Comparison of ENCODE assay signal across 17 mouse cellular contexts in genomic region chr5:139553446-139554273, GRCm38 (mm10). TPM values are rescaled to one million over a fixed set of nuclear protein-coding genes. Genes with fewer than 3 reads are reported as not detected.
A peak's percentile ranks its signal among the peaks of the same experiment; 100 is the strongest.
DNase-seq lines count a peak whose midpoint lies in the region; ATAC-seq and TF ChIP-seq lines count a peak whose summit lies in the region.
"Had no signal": no experiment of that assay in that cellular context is flagged by ENCODE, and none has a peak within 500 bp of the region (broad histone marks: within the 10 kb centered on the region; RNA-seq: fewer than 3 reads in every experiment).

No protein-coding gene starts in this region.

- 0 out of 2 replicates have a peak overlapping the region, but pooled peaks have one; percentile 3 for H3K4me2 ChIP-seq in neural tube, embryonic 11.5 days (ENCODE audit: low read depth)
- no peak overlapping the region for H3K4me2 ChIP-seq in midbrain, embryonic 11.5 days
- H3K4me2 ChIP-seq: liver, embryonic 15.5 days had no signal

- peak; percentile 52 to 56 for DNase-seq in cerebellum, postnatal 14 days
- peak; percentile 49 for DNase-seq in neural tube, embryonic 11.5 days (ENCODE audit: low spot score)
- no peak for DNase-seq in neural tube, embryonic 10.5 days (ENCODE audit: extremely low spot score, low spot score)
- peak; percentile 94 for DNase-seq in midbrain, embryonic 11.5 days (ENCODE audit: low spot score, missing footprints)
- no peak for DNase-seq in urinary bladder, postnatal 10 days (ENCODE audit: low spot score)
- DNase-seq in gastrocnemius, adult 18-20 months (ENCODE audit: low spot score): no peak
- DNase-seq in lung, adult 2 months: no peak
- DNase-seq: adrenal gland, postnatal 25 days; B cell, adult 2 months; heart, postnatal 10 days; kidney, postnatal 14 days had no signal

- 2% methylated on average over 28 of the region's 29 CpGs for WGBS in neural tube, embryonic 11.5 days
- WGBS in midbrain, embryonic 11.5 days: 4% methylated on average over 28 of the region's 29 CpGs
- WGBS in lung, adult 2 months: 6% methylated on average over 29 of the region's 29 CpGs

- TF ChIP-seq POLR2A in lung, adult 2 months (IDR thresholded peaks at IDR 0.05; ENCODE audit: borderline replicate concordance, extremely low read depth, low read depth, low read length): no peak

- H3K9me3 ChIP-seq in neural tube, embryonic 11.5 days (ENCODE audit: control insufficient read depth, low read length): no peaks in the 10 kb centered on the region
- H3K9me3 ChIP-seq in midbrain, embryonic 11.5 days (ENCODE audit: control insufficient read depth, low read length): no peaks in the 10 kb centered on the region
- H3K9me3 ChIP-seq: liver, embryonic 15.5 days had no signal

- peaks cover 93% of the 10 kb centered on the region for H3K27me3 ChIP-seq in neural tube, embryonic 11.5 days (ENCODE audit: control insufficient read depth, insufficient read depth, low read length)
- H3K27me3 ChIP-seq in midbrain, embryonic 11.5 days (ENCODE audit: control insufficient read depth, insufficient read depth, low read length): peaks cover 93% of the 10 kb centered on the region

- no peak overlapping the region for H3K4me3 ChIP-seq in neural tube, embryonic 11.5 days (ENCODE audit: low read depth, low read length)
- no peak overlapping the region for H3K4me3 ChIP-seq in midbrain, embryonic 11.5 days (ENCODE audit: low read depth, low read length)
- no peak overlapping the region for H3K4me3 ChIP-seq in lung, adult 2 months (replicated peaks; ENCODE audit: extremely low read depth, low read depth, low read length)
- H3K4me3 ChIP-seq: liver, embryonic 15.5 days had no signal

- H3K36me3 ChIP-seq in neural tube, embryonic 11.5 days (ENCODE audit: control insufficient read depth, insufficient read depth, low read length): no peaks in the 10 kb centered on the region
- H3K36me3 ChIP-seq in midbrain, embryonic 11.5 days (ENCODE audit: control insufficient read depth, insufficient read depth, low read length): no peaks in the 10 kb centered on the region
- H3K36me3 ChIP-seq: liver, embryonic 15.5 days had no signal

- 0 out of 2 replicates have a peak overlapping the region, but pooled peaks have one; percentile 14 for H3K27ac ChIP-seq in neural tube, embryonic 11.5 days (ENCODE audit: low read depth, low read length)
- peak overlapping the region; percentile 42; the same call in 1 of the 2 replicates for H3K27ac ChIP-seq in midbrain, embryonic 11.5 days (ENCODE audit: low read depth, low read length)
- H3K27ac ChIP-seq: liver, embryonic 15.5 days had no signal

- H3K9ac ChIP-seq in neural tube, embryonic 11.5 days (ENCODE audit: low read length): 0 out of 2 replicates have a peak overlapping the region, but pooled peaks have one; percentile 0
- no peak overlapping the region for H3K9ac ChIP-seq in midbrain, embryonic 11.5 days (ENCODE audit: low read length)
- H3K9ac ChIP-seq: liver, embryonic 15.5 days had no signal

- H3K4me1 ChIP-seq in neural tube, embryonic 11.5 days (ENCODE audit: control insufficient read depth, insufficient read depth, low read length): peaks cover 10% of the 10 kb centered on the region
- H3K4me1 ChIP-seq in midbrain, embryonic 11.5 days (ENCODE audit: control insufficient read depth, insufficient read depth, low read length): peaks cover 20% of the 10 kb centered on the region
- peaks cover 2% of the 10 kb centered on the region; the same call in 1 of the 2 replicates for H3K4me1 ChIP-seq in lung, adult 2 months (ENCODE audit: control insufficient read depth, insufficient read depth, low read length)

- TF ChIP-seq CTCF in lung, adult 2 months (IDR thresholded peaks at IDR 0.05; ENCODE audit: insufficient read depth, low read length): no peak

- ATAC-seq in cerebellum, adult (ENCODE audit: insufficient number of reproducible peaks, low FRiP score, low TSS enrichment): no peak
- ATAC-seq in neural tube, embryonic 11.5 days (ENCODE audit: insufficient read depth, low FRiP score, low TSS enrichment): no peak
- ATAC-seq in midbrain, embryonic 11.5 days (ENCODE audit: low FRiP score): no peak

RNA-seq across cellular contexts. Expression of gene Uncx, which starts 10.4 kb away (rescaled TPM):
- 44.9 and 45.2 TPM in 2 replicates for polyA plus RNA-seq in neural tube, embryonic 11.5 days (2014; fragmentation: Nextera tagmentation; extraction: Ambion mirVana)
- 41.8 and 46.4 TPM in 2 replicates for polyA plus RNA-seq in midbrain, embryonic 11.5 days (2014; fragmentation: Nextera tagmentation; extraction: Ambion mirVana)
- not detected for total RNA-seq in gastrocnemius, adult 18-20 months (2021)
- polyA plus RNA-seq in lung, adult 2 months (2012; rRNA removed): not detected in 2 replicates
- total RNA-seq: adrenal gland, postnatal 25 days; heart, postnatal 10 days; megakaryocyte, adult 5-6 weeks had no signal
- polyA plus RNA-seq: gonadal fat pad, adult 2 months; liver, embryonic 15.5 days; small intestine, adult 2 months; testis, adult 2 months had no signal

Comparison
In these comparisons a context has a peak if more than half of its experiments do, and no peak if none do; other contexts are left out.
1. DNase-seq: peak in cerebellum, postnatal 14 days (2 of 2), neural tube, embryonic 11.5 days (single experiment) and midbrain, embryonic 11.5 days (single experiment); none in neural tube, embryonic 10.5 days (single experiment), urinary bladder, postnatal 10 days (single experiment), gastrocnemius, adult 18-20 months (single experiment) and lung, adult 2 months (single experiment).
2. RNA of gene Uncx, which starts 10.4 kb away (polyA plus RNA-seq): 44.9 to 45.2 TPM in neural tube, embryonic 11.5 days and 41.8 to 46.4 TPM in midbrain, embryonic 11.5 days; not detected in lung, adult 2 months; every median in the first group is over 10 times any median in the second.